Mouse (Mus musculus) mouse embryonic stem cell (cell line): ENCODE data around the gene H3f3a.

ENCODE experiments used
- in situ Hi-C, 2 experiments: fragments of 300-500 bp; cut with MboI; formaldehyde crosslinking; loops; 1 replicate in 1 of 2; 3 replicates in 1 of 2; pipeline ENCODE4 v1.14.3; 2019 to 2020; ENCODE audit warnings: low sequenced_read_pairs in 2 of 2, low pct_unique_long_range_greater_than_20kb in 1 of 2, mixed read lengths in 1 of 2; ENCODE audit not compliant: unreplicated experiment in 1 of 2

Gene H3f3a

GRCm38 (mm10) chr1:180771722-180772121 is 42.0 kb downstream of the H3f3a start:
- in situ Hi-C loops, result loop anchor here in 1 of 2 experiments (25.0 kb wide), 1 partner anchor 509 kb away; the partner anchor contains the start of gene Psen2

DNA sequence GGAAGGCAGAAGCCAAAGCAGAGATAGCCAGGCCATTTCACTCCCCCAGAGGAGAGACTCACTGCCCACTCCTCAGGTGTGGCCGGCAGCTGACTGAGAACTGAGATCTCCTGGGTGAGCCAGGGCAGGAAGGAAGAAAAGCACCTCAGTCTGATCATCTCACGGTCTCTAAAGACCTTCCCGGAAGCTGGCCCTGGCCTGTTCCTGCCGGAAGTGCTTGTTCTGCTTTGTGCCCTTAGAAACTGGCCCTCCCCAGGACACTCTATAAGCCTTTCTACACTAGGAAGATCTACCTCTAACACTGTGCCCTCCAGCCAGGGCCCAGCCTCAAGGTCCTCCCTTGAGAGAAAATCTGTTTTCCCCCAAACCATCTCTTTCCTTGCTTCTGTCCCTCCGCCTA is 42.4 kb downstream of the H3f3a start:
- in situ Hi-C loops, result loop anchor here in 1 of 2 experiments (25.0 kb wide), 1 partner anchor 509 kb away; the partner anchor contains the start of gene Psen2

DNA sequence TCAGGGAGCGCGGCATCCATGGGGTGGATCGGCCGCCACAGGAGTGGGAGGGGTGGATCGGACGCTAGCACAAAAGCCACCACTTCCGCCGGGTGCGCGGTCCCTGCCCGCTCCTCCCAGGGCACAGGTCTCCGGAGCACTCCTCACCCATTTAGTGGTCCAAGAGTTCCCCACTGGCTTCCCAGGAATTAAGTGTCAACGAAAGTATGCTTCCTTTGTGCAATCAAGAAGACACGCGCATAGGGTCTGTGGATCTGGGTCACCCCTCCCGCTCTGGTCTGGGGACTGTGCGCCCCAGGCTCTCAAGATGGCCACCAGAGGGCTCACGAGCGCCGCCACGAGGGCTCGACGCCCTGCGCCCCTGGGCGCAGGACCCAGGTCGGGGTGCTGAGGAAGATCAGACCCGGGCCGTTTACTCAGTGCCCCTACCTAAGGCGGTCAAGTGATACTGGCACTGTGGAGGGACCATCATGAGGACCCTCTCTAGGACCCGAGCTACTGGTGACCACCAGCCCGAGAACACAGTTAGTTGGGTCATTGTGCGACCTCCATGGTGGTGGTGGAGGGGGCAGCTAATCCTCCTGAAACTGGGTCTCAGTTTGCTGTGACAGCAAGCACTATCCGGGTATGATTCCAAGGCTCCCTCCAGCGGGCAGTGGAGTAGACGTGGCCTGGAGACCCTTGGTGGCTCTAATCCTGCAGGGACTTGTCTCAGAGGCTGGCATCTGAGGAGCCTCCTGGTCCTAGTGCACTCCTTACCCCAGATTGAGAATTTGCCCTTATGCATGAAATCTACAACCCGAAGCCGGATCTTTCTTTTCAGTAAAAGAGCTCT is 45.2 kb downstream of the H3f3a start:
- in situ Hi-C loops, result loop anchor here (10.0 to 25.0 kb wide), 3 partner anchors 144 to 506 kb away; partner anchors contain the start of gene Psen2 (in 1 of the 2)

- in situ Hi-C loops, result loop anchor here (10.0 to 25.0 kb wide), 3 partner anchors 143 to 505 kb away; partner anchors contain the start of gene Psen2 (in 1 of the 2)
These were observed 46.0 kb downstream of the H3f3a start for GRCm38 (mm10) chr1:180767541-180768333.

DNA sequence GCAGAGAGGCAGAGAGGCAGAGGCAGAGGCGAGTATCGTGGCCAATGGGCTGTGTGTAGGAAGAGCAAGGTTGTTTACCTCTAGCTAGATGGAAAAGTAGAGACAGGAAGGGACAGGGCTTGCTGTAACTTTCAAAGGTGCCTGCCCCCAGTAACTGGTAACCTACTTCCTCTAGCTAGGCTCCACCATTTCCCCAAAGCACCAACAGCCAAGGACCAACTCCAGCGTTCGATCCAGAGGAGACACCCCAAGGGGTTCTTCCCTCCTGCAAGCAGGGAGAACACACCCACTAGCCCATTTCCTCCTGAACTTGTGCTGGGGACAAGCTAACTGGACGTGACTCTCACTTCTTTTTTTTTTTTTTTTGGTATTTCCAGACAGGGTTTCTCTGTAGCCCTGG is 47.2 kb downstream of the H3f3a start:
- in situ Hi-C loops, result loop anchor here (10.0 to 25.0 kb wide), 3 partner anchors 142 to 504 kb away; partner anchors contain the start of gene Psen2 (in 1 of the 2)

DNA sequence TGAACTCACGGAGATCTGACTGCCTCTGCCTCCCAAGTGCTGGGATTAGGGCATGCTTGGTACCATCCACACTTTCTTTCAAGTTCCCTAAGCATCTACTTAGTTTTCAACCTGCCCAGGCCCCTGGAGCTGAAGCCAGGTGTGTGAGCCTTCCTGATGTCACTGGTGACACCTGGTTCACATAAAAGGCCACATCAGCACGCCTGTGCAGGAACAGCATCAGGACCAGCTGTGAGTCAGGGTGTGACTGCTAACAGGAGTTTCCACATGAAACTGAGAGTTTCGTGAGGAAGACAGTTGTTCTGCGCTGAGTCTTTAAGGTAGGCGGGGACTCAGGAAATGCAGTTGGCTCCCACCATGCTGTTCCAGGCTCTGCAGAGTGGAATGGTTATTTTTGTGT is 48.4 kb downstream of the H3f3a start:
- in situ Hi-C loops, result loop anchor here (10.0 to 25.0 kb wide), 3 partner anchors 141 to 503 kb away; partner anchors contain the start of gene Psen2 (in 1 of the 2)

DNA sequence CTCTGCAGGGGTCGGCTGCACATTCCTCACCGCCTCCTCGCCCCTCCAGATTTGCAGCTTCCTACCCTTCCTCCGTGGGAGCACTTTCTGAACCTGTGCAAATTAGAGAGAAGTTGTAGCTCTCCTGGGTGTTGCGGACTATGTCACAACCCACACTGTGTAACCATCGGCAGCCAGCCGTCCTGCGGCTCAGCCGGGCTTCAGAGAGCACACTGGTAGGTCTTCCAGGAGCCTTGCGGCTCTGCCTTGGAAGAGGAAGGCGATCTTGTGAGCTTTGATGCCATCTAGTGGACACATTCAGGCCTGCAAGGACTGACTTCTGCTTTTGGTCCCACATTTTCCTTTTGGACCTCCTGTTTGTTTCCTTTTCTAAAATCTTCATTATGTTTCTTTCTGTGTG is 49.9 kb downstream of the H3f3a start:
- in situ Hi-C loops, result loop anchor here (10.0 to 25.0 kb wide), 3 partner anchors 139 to 502 kb away; partner anchors contain the start of gene Psen2 (in 1 of the 2)

GRCm38 (mm10) chr1:180763307-180763706 is 50.4 kb downstream of the H3f3a start:
- in situ Hi-C loops, result loop anchor here (10.0 to 25.0 kb wide), 3 partner anchors 139 to 501 kb away; partner anchors contain the start of gene Psen2 (in 1 of the 2)

DNA sequence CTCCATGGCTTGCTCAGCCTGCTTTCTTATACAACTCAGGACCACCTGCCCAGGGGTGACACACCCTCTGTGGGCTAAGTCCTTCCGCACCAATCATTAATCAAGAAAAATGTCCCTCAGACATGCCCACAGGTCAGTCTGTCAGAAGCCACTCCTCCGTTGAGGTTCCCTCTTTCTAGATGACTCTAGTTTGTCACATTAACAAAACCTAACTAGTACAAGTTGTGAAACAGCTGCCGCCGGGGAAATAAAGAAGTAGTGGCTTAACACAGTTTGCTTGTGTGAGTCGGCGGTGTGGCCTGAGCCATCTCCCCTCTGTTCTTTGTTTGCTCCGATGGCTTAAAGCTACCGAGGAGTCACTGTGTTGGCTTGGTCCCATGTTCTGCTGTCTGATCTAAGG is 51.1 kb downstream of the H3f3a start:
- in situ Hi-C loops, result loop anchor here (10.0 to 25.0 kb wide), 3 partner anchors 138 to 500 kb away; partner anchors contain the start of gene Psen2 (in 1 of the 2)

DNA sequence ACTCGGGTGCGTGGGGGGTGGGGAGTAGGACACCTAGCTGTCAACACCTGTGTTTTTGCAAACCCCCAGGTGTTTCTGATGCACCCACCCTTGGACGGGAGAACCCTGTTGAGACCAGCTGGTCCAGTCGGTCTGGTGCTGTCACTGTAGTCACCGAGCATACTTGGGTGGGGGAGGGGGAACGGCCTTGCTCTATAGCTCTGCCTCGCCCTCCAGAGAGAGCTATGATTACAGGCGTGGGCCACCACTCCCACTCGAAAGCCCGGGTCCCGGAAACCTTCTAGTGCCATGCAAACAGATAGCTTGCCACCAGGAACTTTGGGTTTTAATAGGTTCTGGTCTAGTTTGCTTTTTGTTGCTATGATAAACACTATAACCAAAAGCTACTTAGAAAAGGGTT is 51.6 kb downstream of the H3f3a start:
- in situ Hi-C loops, result loop anchor here (10.0 to 25.0 kb wide), 3 partner anchors 137 to 500 kb away; partner anchors contain the start of gene Psen2 (in 1 of the 2)

- in situ Hi-C loops, result loop anchor here in 1 of 2 experiments (25.0 kb wide), 1 partner anchor 496 kb away; the partner anchor contains the start of gene Psen2
These were observed 55.7 kb downstream of the H3f3a start for GRCm38 (mm10) chr1:180757956-180758520.

DNA sequence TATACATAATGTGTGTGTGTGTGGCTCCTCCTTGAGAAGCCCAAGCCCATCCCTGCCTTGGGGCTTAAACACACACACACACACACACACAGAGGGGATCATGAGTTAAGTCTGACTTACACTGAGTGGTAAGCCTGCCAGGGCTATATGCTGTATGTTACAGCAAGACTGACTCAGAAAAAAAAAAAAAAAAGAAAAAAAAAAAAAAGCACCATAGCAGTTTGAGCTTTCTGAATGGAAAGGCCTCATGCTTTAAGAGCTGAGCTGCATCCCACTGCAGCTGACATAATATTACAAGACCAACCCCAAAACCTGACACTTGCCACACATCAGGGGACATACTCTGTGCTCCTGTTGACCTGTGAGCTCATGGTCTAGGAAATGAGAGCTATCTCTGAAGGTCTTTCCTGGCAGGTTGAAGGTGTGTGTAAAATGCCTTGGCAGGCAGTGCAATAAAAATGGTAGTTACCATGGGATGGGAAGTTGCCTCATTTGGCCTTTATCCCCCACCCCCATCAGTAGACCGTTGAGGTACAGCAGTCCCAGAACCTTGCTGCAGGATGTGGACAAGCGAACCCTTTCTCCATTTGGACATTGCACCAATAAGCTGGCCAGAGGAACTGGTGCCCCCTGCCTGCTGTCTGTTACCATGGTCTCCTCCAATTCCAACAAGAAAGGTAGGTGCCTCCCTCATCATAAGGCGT is 56.3 kb downstream of the H3f3a start:
- in situ Hi-C loops, result loop anchor here in 1 of 2 experiments (25.0 kb wide), 1 partner anchor 495 kb away; the partner anchor contains the start of gene Psen2

- in situ Hi-C loops, result loop anchor here in 1 of 2 experiments (25.0 kb wide), 1 partner anchor 494 kb away; the partner anchor contains the start of gene Psen2
These were observed 57.0 kb downstream of the H3f3a start for GRCm38 (mm10) chr1:180756711-180757110.

- in situ Hi-C loops, result loop anchor here in 1 of 2 experiments (25.0 kb wide), 1 partner anchor 492 kb away; the partner anchor contains the start of gene Psen2
These were observed 59.4 kb downstream of the H3f3a start for GRCm38 (mm10) chr1:180754376-180754775.

DNA sequence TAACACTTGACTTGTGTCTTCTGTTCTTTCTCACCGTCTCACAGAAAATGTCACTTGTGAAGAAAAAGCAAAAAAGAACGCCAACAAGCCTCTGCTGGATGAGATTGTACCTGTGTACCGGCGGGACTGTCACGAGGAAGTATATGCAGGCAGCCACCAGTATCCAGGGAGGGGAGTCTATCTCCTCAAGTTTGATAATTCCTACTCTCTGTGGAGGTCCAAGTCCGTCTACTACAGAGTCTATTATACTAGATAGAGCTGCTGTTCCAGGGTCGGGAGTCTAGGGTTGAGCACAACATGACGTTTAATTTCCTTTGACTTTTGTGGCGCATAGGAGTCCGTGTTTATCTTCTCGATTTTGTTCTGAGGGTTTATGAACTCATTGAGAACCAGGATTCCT is 61.6 kb downstream of the H3f3a start:
- in situ Hi-C loops, result loop anchor here in 1 of 2 experiments (25.0 kb wide), 1 partner anchor 490 kb away; the partner anchor contains the start of gene Psen2
